Mouse (Mus musculus) cortical plate, adult 2 months (tissue): ENCODE results near the gene Immp2l.

ENCODE experiments used
- CTCF ChIP-seq: fragments of 200-500 bp; IDR thresholded peaks from 2 replicates; pipeline ENCODE4 v1.5.1; 2011; ENCODE audit warnings: mild to moderate bottlenecking, control low read depth, low read length; ENCODE audit not compliant: insufficient read depth; ENCODE audit errors: extremely low read depth
- POLR2A ChIP-seq: fragments of 200-500 bp; IDR thresholded peaks from 2 replicates; pipeline ENCODE4 v1.6.1; 2011; ENCODE audit warnings: mild to moderate bottlenecking, low read length, control low read depth; ENCODE audit not compliant: insufficient read depth; ENCODE audit errors: extremely low read depth

DNA sequence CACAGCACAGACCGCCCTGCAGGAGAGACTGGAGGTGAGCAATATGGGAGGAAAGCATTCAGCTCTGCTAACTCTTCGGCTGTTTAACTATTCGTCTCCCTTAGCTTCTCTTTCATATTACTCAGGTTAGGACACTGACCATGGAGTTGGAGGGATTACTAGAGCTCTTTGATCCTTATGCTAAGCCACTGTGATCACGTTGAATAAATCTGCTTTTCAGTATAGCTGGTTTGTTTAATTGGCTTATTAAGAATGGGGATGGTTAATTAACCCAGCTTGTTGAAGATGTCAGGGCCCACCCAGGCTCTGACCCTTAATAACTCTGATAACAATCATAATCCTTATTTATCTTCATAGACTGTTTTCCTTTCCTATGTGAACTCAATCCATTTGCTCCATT lies 38.1 kb upstream of the Immp2l start:
- TF ChIP-seq POLR2A (no peak), CTCF (no peak)
